Mouse (Mus musculus) small intestine, adult 2 months (tissue): Measurements from ENCODE around the gene 6430571L13Rik. TPM values are rescaled to one million over a fixed set of nuclear protein-coding genes. Genes with fewer than 3 reads are reported as not detected.

Experiments
- H3K27ac ChIP-seq: fragments of 200-500 bp; 2 replicates; pipeline ENCODE4 v1.5.1; 2012; ENCODE audit warnings: low read depth, low read length, control low read depth, inconsistent platforms; ENCODE audit not compliant: insufficient read depth
- H3K27me3 ChIP-seq: fragments of 200-500 bp; 2 replicates; pipeline ENCODE4 v1.6.1; 2012; ENCODE audit warnings: mild to moderate bottlenecking, moderate library complexity, low read length, inconsistent platforms; ENCODE audit not compliant: control insufficient read depth, insufficient read depth
- H3K36me3 ChIP-seq: fragments of 200-500 bp; 2 replicates; pipeline ENCODE4 v1.6.1; 2012; ENCODE audit warnings: mild to moderate bottlenecking, low read length, control low read depth, inconsistent platforms; ENCODE audit not compliant: control insufficient read depth, insufficient read depth
- H3K4me1 ChIP-seq: fragments of 200-500 bp; 2 replicates; pipeline ENCODE4 v1.6.1; 2012; ENCODE audit warnings: low read length, inconsistent platforms, mixed read lengths; ENCODE audit not compliant: control insufficient read depth, insufficient read depth, insufficient read length
- H3K4me3 ChIP-seq: fragments of 200-500 bp; 2 replicates; pipeline ENCODE4 v1.5.1; 2012; ENCODE audit warnings: low read depth, mild to moderate bottlenecking, control low read depth, inconsistent platforms, low read length, moderate library complexity
- CTCF ChIP-seq: fragments of 200-500 bp; IDR thresholded peaks from 2 replicates; pipeline ENCODE4 v1.5.1; 2012; ENCODE audit warnings: low read depth, mild to moderate bottlenecking, control low read depth, inconsistent platforms, low read length, moderate library complexity, mixed read lengths; ENCODE audit not compliant: insufficient replicate concordance, insufficient read length; ENCODE audit errors: extremely low read depth
- POLR2A ChIP-seq: fragments of 200-500 bp; IDR thresholded peaks from 2 replicates; pipeline ENCODE4 v1.6.1; 2012; ENCODE audit warnings: low read depth, mild to moderate bottlenecking, control low read depth, inconsistent platforms, low read length, moderate library complexity
- WGBS: fragments of 180-500 bp; shearing (Covaris S2); methylation state at CpG from one replicate; pipeline ENCODE4 v1.1.7; 2018; 5-methylcytosine and 5-hydroxymethylcytosine counted together
- polyA plus RNA-seq: library from polyadenylated mRNA; depleted of rRNA; stranded (reverse); fragments of >200 nt; gene quantifications from 2 replicates; pipeline ENCODE4 v1.2.3, GENCODE M21; 2012

Gene 6430571L13Rik
- polyA plus RNA-seq, 1 experiment = 0.25 TPM

DNA sequence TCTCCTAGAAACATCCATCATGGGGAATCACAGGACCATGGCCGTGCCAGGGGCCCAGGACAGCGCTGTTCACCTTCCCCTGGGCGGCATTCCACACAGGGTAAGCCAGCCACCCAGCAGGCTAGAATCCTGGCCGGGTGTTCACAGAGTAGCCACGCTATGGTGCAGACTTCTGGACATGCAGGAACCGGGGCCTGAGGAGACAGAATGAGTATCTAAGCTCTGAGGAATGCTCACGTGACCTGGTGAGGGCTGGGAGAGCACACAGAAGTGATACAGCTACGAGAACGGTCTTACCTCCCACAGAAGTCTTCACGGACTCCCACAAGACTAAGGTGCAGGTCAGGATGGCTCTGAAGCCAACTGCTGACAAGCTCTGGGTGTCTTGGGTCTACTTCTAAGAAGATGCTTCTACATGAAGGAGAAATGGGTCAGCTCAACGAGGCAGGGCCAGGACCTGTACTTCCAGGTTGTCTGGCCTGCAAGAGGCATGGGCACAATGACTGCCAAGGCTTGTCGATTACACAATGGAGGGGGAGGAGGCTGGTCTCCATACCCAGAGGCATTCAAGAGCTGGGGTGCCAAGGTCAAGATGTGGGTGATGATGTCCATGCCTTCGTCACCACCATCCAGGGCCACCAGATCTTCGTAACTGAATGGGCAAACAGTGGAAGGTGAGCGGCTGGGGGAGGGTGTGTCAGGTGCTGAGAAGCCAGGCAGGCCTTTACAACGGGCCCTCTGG is 12.4 kb upstream of the 6430571L13Rik start:
- H3K27me3 ChIP-seq = no peaks in the 10 kb centered on the region
- 88% methylated on average over 16 of the region's 16 CpGs for WGBS
- no peak overlapping the region for H3K4me3 ChIP-seq
- no peak overlapping the region for H3K27ac ChIP-seq
- 0 out of 2 replicates have a peak, but pooled peaks cover 2% of the 10 kb centered on the region for H3K36me3 ChIP-seq
- peaks cover 7% of the 10 kb centered on the region; the same call in 1 of the 2 replicates for H3K4me1 ChIP-seq
- TF ChIP-seq POLR2A (no peak), CTCF (no peak)

- 57% methylated on average over 6 of the region's 6 CpGs for WGBS
- TF ChIP-seq CTCF = no peak
- TF ChIP-seq POLR2A = no peak
- H3K4me1 ChIP-seq = peaks cover 3% of the 10 kb centered on the region; the same call in 1 of the 2 replicates
Observed at GRCm38 (mm10) chr9:107330791-107331190, 9.6 kb upstream of the 6430571L13Rik start.

GRCm38 (mm10) chr9:107333686-107334085 is 6.7 kb upstream of the 6430571L13Rik start:
- peak overlapping the region; percentile 54 for H3K27ac ChIP-seq
- no peak for TF ChIP-seq CTCF
- no peak for TF ChIP-seq POLR2A
- H3K4me1 ChIP-seq = peaks cover 5% of the 10 kb centered on the region; the same call in 1 of the 2 replicates
- WGBS = 81% methylated on average over 2 of the region's 2 CpGs
- H3K27me3 ChIP-seq = no peaks in the 10 kb centered on the region
- H3K4me3 ChIP-seq = no peak overlapping the region
- H3K36me3 ChIP-seq = 0 out of 2 replicates have a peak, but pooled peaks cover 2% of the 10 kb centered on the region

More at GRCm38 (mm10) chr9:107330791-107331190, 9.6 kb upstream of the 6430571L13Rik start:
- Histone ChIP-seq H3K4me3 (no peak overlapping the region), H3K27ac (no peak overlapping the region), H3K27me3 (no peaks in the 10 kb centered on the region), H3K36me3 (0 out of 2 replicates have a peak, but pooled peaks cover 2% of the 10 kb centered on the region)

- WGBS = 90% methylated on average over 6 of the region's 6 CpGs
Observed at GRCm38 (mm10) chr9:107334356-107334755, 6.0 kb upstream of the 6430571L13Rik start.

DNA sequence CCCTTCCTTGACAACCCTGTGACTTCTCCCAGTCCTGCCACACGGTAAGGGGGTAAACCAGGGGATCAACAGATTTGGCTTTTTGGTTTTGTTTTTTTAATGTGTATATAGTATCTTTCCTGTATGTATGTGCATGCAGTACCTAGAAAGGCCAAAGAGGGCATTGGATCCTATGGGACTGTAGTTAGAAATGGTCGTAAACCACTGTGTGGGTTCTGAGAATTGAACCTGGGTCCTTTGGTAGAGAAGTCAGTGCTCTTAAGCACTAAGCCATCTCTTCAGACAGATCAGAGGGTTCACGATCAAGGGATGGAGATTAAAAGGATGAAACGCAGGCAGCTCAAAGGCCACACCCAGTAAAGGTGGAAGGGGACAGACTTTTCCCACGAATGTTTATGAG is 5.4 kb upstream of the 6430571L13Rik start:
- Histone ChIP-seq H3K4me3 (no peak overlapping the region), H3K27ac (no peak overlapping the region)
- 87% methylated on average over 5 of the region's 5 CpGs for WGBS

More at GRCm38 (mm10) chr9:107334356-107334755, 6.0 kb upstream of the 6430571L13Rik start:
- no peak for TF ChIP-seq POLR2A
- H3K27me3 ChIP-seq = no peaks in the 10 kb centered on the region
- no peak overlapping the region for H3K27ac ChIP-seq
- H3K4me3 ChIP-seq = no peak overlapping the region
- H3K4me1 ChIP-seq = peaks cover 6% of the 10 kb centered on the region; the same call in 1 of the 2 replicates
- 0 out of 2 replicates have a peak, but pooled peaks cover 2% of the 10 kb centered on the region for H3K36me3 ChIP-seq

GRCm38 (mm10) chr9:107335909-107336308 is 4.5 kb upstream of the 6430571L13Rik start:
- 6% methylated on average over 5 of the region's 5 CpGs for WGBS
- Histone ChIP-seq H3K27ac (no peak overlapping the region), H3K4me3 (no peak overlapping the region), H3K4me1 (peaks cover 6% of the 10 kb centered on the region; the same call in 1 of the 2 replicates), H3K27me3 (no peaks in the 10 kb centered on the region), H3K36me3 (0 out of 2 replicates have a peak, but pooled peaks cover 2% of the 10 kb centered on the region)
- peak; percentile 96 for TF ChIP-seq CTCF
- no peak for TF ChIP-seq POLR2A

More for the DNA sequence above, 5.4 kb upstream of the 6430571L13Rik start:
- Histone ChIP-seq H3K27me3 (no peaks in the 10 kb centered on the region), H3K4me1 (peaks cover 6% of the 10 kb centered on the region; the same call in 1 of the 2 replicates), H3K36me3 (0 out of 2 replicates have a peak, but pooled peaks cover 2% of the 10 kb centered on the region)
- TF ChIP-seq POLR2A (no peak), CTCF (no peak)

DNA sequence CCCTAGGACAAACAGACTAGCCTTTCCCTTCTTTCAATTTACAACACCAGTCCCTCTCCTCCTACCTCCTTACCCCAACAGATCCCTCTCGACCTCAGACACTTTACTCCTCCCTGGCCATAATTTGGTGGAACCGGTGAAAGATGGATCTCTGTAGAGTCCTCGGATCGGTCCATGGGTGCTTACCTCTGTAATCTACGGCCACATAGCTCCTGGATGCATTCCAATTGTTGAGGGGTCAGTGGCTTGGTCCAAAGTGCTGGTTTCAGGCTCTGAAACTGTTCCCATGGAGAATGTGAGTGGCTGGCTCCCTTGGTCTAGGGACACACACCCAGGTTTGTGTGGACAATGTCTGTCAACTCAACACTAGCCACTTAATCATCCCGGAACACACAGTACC is 4.0 kb upstream of the 6430571L13Rik start:
- TF ChIP-seq CTCF = no peak
- no peak for TF ChIP-seq POLR2A
- WGBS = 78% methylated on average over 6 of the region's 6 CpGs
- Histone ChIP-seq H3K27me3 (no peaks in the 10 kb centered on the region), H3K27ac (no peak overlapping the region), H3K36me3 (0 out of 2 replicates have a peak, but pooled peaks cover 2% of the 10 kb centered on the region), H3K4me1 (peaks cover 6% of the 10 kb centered on the region; the same call in 1 of the 2 replicates), H3K4me3 (no peak overlapping the region)
